Mouse (Mus musculus): ENCODE measurements at regions not wholly inside any gene's neighbourhood (a gene's known extent, or its start where the extent isn't known, plus 50 kb on each side); places are given as distances from the start of the nearest gene placed in this dataset.

- no peak for TF ChIP-seq EP300 (IDR thresholded peaks at IDR 0.05; ENCODE audit: insufficient read depth, low read depth, low read length)
- no peak for TF ChIP-seq POLR2A (IDR thresholded peaks at IDR 0.05; ENCODE audit: insufficient read depth, low read depth, low read length)
Observed at GRCm38 (mm10) chr5:77530376-77530775, 122.5 kb upstream of the Igfbp7 start.

Measured in heart, adult 2 months (tissue).